23 mouse cellular contexts compared by ENCODE assay signal in the genomic region with DNA sequence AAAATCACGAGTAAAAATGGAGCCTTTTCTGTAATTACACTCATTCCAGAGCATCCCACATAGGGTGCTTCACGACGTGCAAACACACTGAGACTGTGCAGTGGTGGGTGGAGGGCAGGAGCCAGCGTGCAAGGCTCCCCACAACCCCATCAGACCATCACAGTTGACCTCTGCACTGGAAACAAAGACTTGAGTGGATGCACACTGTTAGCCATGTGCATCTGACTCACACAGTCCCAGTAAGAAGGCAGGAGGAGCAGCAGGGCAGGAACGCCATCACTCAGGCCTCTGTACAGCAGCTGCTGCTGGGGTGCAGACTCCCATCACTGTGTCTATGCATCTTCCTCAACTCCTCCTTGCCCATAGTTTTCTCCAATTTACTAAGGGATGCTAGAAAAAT.
A peak's percentile ranks its signal among the peaks of the same experiment; 100 is the strongest.
DNase-seq lines count a peak whose midpoint lies in the region; ATAC-seq and TF ChIP-seq lines count a peak whose summit lies in the region.
"Had no signal": no experiment of that assay in that cellular context is flagged by ENCODE, and none has a peak within 500 bp of the region (broad histone marks: within the 10 kb centered on the region; RNA-seq: fewer than 3 reads in every experiment).

No protein-coding gene starts in this region.

- 0 out of 2 replicates have a peak, but pooled peaks have one; percentile 43 for ATAC-seq in hindbrain, embryonic 13.5 days (ENCODE audit: low FRiP score)
- ATAC-seq in hindbrain, postnatal 0 days: no peak
- ATAC-seq in midbrain, embryonic 12.5 days (ENCODE audit: low FRiP score, low read depth): 0 out of 2 replicates have a peak, but pooled peaks have one; percentile 12
- ATAC-seq in midbrain, embryonic 15.5 days (replicated peaks): no peak
- ATAC-seq in forebrain, embryonic 15.5 days (replicated peaks): 0 out of 2 replicates have a peak, but pooled peaks have one; percentile 37
- ATAC-seq: activated CD4-positive, CD25-positive, alpha-beta regulatory T cell, adult 4 months had no signal

- H3K9ac ChIP-seq in hindbrain, embryonic 13.5 days: no peak overlapping the region
- no peak overlapping the region for H3K9ac ChIP-seq in hindbrain, postnatal 0 days (replicated peaks; ENCODE audit: low read length)
- no peak overlapping the region for H3K9ac ChIP-seq in midbrain, embryonic 12.5 days (replicated peaks)
- H3K9ac ChIP-seq in midbrain, embryonic 15.5 days: no peak overlapping the region
- no peak overlapping the region for H3K9ac ChIP-seq in forebrain, embryonic 15.5 days (replicated peaks)
- H3K9ac ChIP-seq: liver, embryonic 14.5 days; lung, embryonic 15.5 days; neural tube, embryonic 13.5 days had no signal

- no peaks in the 10 kb centered on the region for H3K36me3 ChIP-seq in hindbrain, embryonic 13.5 days
- no peaks in the 10 kb centered on the region for H3K36me3 ChIP-seq in hindbrain, postnatal 0 days (ENCODE audit: insufficient read depth, low read length)
- H3K36me3 ChIP-seq in midbrain, embryonic 12.5 days: no peaks in the 10 kb centered on the region
- H3K36me3 ChIP-seq in midbrain, embryonic 15.5 days (replicated peaks): no peaks in the 10 kb centered on the region
- no peaks in the 10 kb centered on the region for H3K36me3 ChIP-seq in forebrain, embryonic 15.5 days
- H3K36me3 ChIP-seq: lung, embryonic 15.5 days; neural tube, embryonic 13.5 days had no signal

- DNase-seq in embryo, embryonic 10 days (ENCODE audit: low spot score): peak; percentile 21
- no peak for DNase-seq in embryo, embryonic 11 days
- DNase-seq in hindbrain, postnatal 0 days (ENCODE audit: low spot score): no peak
- DNase-seq in layer of hippocampus, postnatal 10 days (ENCODE audit: low spot score in 2 of 2): no peak
- DNase-seq: adrenal gland, postnatal 25 days; cerebellum, adult 11-12 months; cerebellum, postnatal 14 days; gastrocnemius, postnatal 14 days; heart, adult 18-20 months; heart, postnatal 36 days; lung, postnatal 4 days; right cerebral cortex, postnatal 14 days; spleen, adult 18-20 months; thymus, postnatal 25 days had no signal

- peaks cover 12% of the 10 kb centered on the region for H3K4me1 ChIP-seq in hindbrain, embryonic 13.5 days (replicated peaks)
- H3K4me1 ChIP-seq in hindbrain, postnatal 0 days (ENCODE audit: insufficient read depth, low read length): no peaks in the 10 kb centered on the region
- peaks cover 10% of the 10 kb centered on the region; the same call in 1 of the 2 replicates for H3K4me1 ChIP-seq in midbrain, embryonic 12.5 days
- peaks cover 7% of the 10 kb centered on the region; the same call in 1 of the 2 replicates for H3K4me1 ChIP-seq in midbrain, embryonic 15.5 days
- H3K4me1 ChIP-seq in forebrain, embryonic 15.5 days: peaks cover 17% of the 10 kb centered on the region
- H3K4me1 ChIP-seq: lung, embryonic 15.5 days had no signal

- H3K9me3 ChIP-seq in hindbrain, embryonic 13.5 days: no peaks in the 10 kb centered on the region
- no peaks in the 10 kb centered on the region for H3K9me3 ChIP-seq in hindbrain, postnatal 0 days (ENCODE audit: low read length)
- H3K9me3 ChIP-seq in midbrain, embryonic 12.5 days: no peaks in the 10 kb centered on the region
- no peaks in the 10 kb centered on the region for H3K9me3 ChIP-seq in midbrain, embryonic 15.5 days
- no peaks in the 10 kb centered on the region for H3K9me3 ChIP-seq in forebrain, embryonic 15.5 days
- H3K9me3 ChIP-seq: lung, embryonic 15.5 days; neural tube, embryonic 13.5 days had no signal

- no peak overlapping the region for H3K27ac ChIP-seq in hindbrain, embryonic 13.5 days
- H3K27ac ChIP-seq in hindbrain, postnatal 0 days: no peak overlapping the region
- no peak overlapping the region for H3K27ac ChIP-seq in midbrain, embryonic 12.5 days (replicated peaks)
- no peak overlapping the region for H3K27ac ChIP-seq in midbrain, embryonic 15.5 days
- no peak overlapping the region for H3K27ac ChIP-seq in forebrain, embryonic 15.5 days (replicated peaks)
- H3K27ac ChIP-seq: kidney, postnatal 0 days; liver, embryonic 14.5 days; lung, embryonic 15.5 days; neural tube, embryonic 13.5 days had no signal

- H3K4me2 ChIP-seq in hindbrain, embryonic 13.5 days: no peak overlapping the region
- no peak overlapping the region for H3K4me2 ChIP-seq in hindbrain, postnatal 0 days (ENCODE audit: low read depth, low read length)
- H3K4me2 ChIP-seq in midbrain, embryonic 12.5 days (replicated peaks): no peak overlapping the region
- no peak overlapping the region for H3K4me2 ChIP-seq in midbrain, embryonic 15.5 days
- no peak overlapping the region for H3K4me2 ChIP-seq in forebrain, embryonic 15.5 days (replicated peaks)
- H3K4me2 ChIP-seq: lung, embryonic 15.5 days; neural tube, embryonic 13.5 days had no signal

- no peak overlapping the region for H3K4me3 ChIP-seq in hindbrain, embryonic 13.5 days
- H3K4me3 ChIP-seq in hindbrain, postnatal 0 days (ENCODE audit: low read length): no peak overlapping the region
- H3K4me3 ChIP-seq in midbrain, embryonic 12.5 days: no peak overlapping the region
- no peak overlapping the region for H3K4me3 ChIP-seq in midbrain, embryonic 15.5 days
- H3K4me3 ChIP-seq in forebrain, embryonic 15.5 days: no peak overlapping the region
- H3K4me3 ChIP-seq: lung, embryonic 15.5 days; neural tube, embryonic 13.5 days had no signal

- TF ChIP-seq CTCF in hindbrain, postnatal 0 days (IDR thresholded peaks at IDR 0.05; ENCODE audit: low read depth): no peak

- no peaks in the 10 kb centered on the region for H3K27me3 ChIP-seq in hindbrain, embryonic 13.5 days
- H3K27me3 ChIP-seq in hindbrain, postnatal 0 days (ENCODE audit: insufficient read depth, low read length): no peaks in the 10 kb centered on the region
- H3K27me3 ChIP-seq in midbrain, embryonic 12.5 days: no peaks in the 10 kb centered on the region
- H3K27me3 ChIP-seq in midbrain, embryonic 15.5 days (replicated peaks): no peaks in the 10 kb centered on the region
- no peaks in the 10 kb centered on the region for H3K27me3 ChIP-seq in forebrain, embryonic 15.5 days
- H3K27me3 ChIP-seq: lung, embryonic 15.5 days; neural tube, embryonic 13.5 days had no signal

- 43% methylated on average over 5 of the region's 5 CpGs for WGBS in hindbrain, embryonic 13.5 days
- 37% methylated on average over 5 of the region's 5 CpGs for WGBS in hindbrain, postnatal 0 days
- 51% methylated on average over 5 of the region's 5 CpGs for WGBS in midbrain, embryonic 12.5 days
- 38% methylated on average over 5 of the region's 5 CpGs for WGBS in midbrain, embryonic 15.5 days
- 60% methylated on average over 5 of the region's 5 CpGs for WGBS in forebrain, embryonic 15.5 days

Comparison
In these comparisons a context has a peak if more than half of its experiments do, and no peak if none do; other contexts are left out.
1. ATAC-seq: peak in hindbrain, embryonic 13.5 days (single experiment), midbrain, embryonic 12.5 days (single experiment) and forebrain, embryonic 15.5 days (single experiment); none in hindbrain, postnatal 0 days (single experiment) and midbrain, embryonic 15.5 days (single experiment).